Mouse (Mus musculus) hindbrain, embryonic 10.5 days (tissue): Measurements from ENCODE around the gene U2af1. TPM values are rescaled to one million over a fixed set of nuclear protein-coding genes. Genes with fewer than 3 reads are reported as not detected.
"Not testable (repeated sequence)": the region's sequence is repeated elsewhere in the genome, so short reads cannot be mapped to it uniquely, and the experiment has no call there.

Experiments
- DNase-seq: peaks from one replicate; pipeline ENCODE4 v3.0.0-alpha.2; 2017; ENCODE audit warnings: low spot score
- H3K27ac ChIP-seq: fragments of 300-500 bp; sonication (generic); 2 replicates; pipeline ENCODE4 v1.5.1; 2016; ENCODE audit warnings: mild to moderate bottlenecking, moderate library complexity
- H3K27me3 ChIP-seq: fragments of 300-500 bp; sonication (generic); 2 replicates; pipeline ENCODE4 v1.6.1; 2016; ENCODE audit warnings: mild to moderate bottlenecking; ENCODE audit not compliant: poor library complexity, insufficient read depth, severe bottlenecking
- H3K36me3 ChIP-seq: fragments of 300-500 bp; sonication (generic); 2 replicates; pipeline ENCODE4 v1.6.1; 2016; ENCODE audit warnings: mild to moderate bottlenecking, moderate library complexity
- H3K4me1 ChIP-seq: fragments of 300-500 bp; sonication (generic); replicated peaks from 2 replicates; pipeline ENCODE4 v1.6.1; 2016; ENCODE audit warnings: mild to moderate bottlenecking
- H3K4me3 ChIP-seq: fragments of 300-500 bp; sonication (generic); 2 replicates; pipeline ENCODE4 v1.5.1; 2016; ENCODE audit warnings: mild to moderate bottlenecking, moderate library complexity
- H3K9me3 ChIP-seq: fragments of 300-500 bp; sonication (generic); 2 replicates; pipeline ENCODE4 v1.6.1; 2016; ENCODE audit warnings: mild to moderate bottlenecking, moderate library complexity
- WGBS: fragments of 180-500 bp; shearing (Covaris S2); methylation state at CpG from one replicate; pipeline ENCODE4 v1.1.7; 2016; 5-methylcytosine and 5-hydroxymethylcytosine counted together
- polyA plus RNA-seq: library from polyadenylated mRNA; unstranded; fragments of >200 nt; fragmentation: Nextera tagmentation; extraction: Ambion mirVana; gene quantifications from 2 replicates; pipeline ENCODE4 v1.2.1, GENCODE M21; 2016

U2af1 gene
- polyA plus RNA-seq = 344 and 443 TPM in 2 replicates

DNA sequence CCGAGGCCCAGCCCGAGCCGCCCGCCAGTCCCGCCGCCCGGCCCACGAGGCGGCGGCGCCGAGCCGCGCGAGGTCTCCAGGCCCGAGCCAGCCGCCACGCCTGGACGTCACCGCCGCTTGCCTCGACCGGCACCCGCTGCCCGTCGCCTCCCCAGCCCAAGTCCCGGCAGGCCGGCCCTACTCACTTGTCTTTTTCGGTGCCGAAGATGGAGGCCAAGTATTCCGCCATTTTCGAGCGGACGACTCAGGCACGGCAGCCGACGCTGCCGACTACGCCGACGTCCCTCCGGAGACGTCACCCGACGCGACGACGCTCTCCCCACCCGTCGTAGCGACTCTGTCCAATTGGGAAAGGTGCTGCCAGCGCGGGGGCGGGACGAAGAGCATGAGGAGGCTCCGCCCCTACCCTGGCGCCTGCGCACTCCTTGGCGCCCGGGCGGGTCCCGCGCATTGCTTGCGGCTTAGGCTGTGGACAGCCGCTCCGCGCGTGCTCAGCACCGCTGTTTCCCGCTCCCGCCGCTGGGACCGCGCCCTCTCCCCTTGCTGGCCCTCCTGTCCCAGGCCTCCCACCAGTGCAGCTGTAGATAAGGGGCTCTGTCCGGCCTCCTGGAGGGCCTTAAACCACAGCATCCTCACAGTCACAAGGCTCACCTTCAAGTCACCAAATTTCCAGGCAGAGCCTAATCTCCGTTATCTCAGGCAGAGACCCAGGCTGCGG, at the start of gene U2af1:
Gene U2af1, minus strand, starts transcription at position 425 of the 718 bp plus-strand sequence.
- Histone ChIP-seq H3K4me1 (peaks cover 20% of the 10 kb centered on the region), H3K4me3 (peak within 1 kb of the TSS; percentile 99), H3K9me3 (no peaks in the 10 kb centered on the region), H3K27me3 (no peaks in the 10 kb centered on the region), H3K27ac (peak within 1 kb of the TSS; percentile 98), H3K36me3 (peaks cover 38% of the 10 kb centered on the region)
- peak; percentile 98 for DNase-seq
- WGBS = under 1% methylated on average over 77 of the region's 77 CpGs

DNA sequence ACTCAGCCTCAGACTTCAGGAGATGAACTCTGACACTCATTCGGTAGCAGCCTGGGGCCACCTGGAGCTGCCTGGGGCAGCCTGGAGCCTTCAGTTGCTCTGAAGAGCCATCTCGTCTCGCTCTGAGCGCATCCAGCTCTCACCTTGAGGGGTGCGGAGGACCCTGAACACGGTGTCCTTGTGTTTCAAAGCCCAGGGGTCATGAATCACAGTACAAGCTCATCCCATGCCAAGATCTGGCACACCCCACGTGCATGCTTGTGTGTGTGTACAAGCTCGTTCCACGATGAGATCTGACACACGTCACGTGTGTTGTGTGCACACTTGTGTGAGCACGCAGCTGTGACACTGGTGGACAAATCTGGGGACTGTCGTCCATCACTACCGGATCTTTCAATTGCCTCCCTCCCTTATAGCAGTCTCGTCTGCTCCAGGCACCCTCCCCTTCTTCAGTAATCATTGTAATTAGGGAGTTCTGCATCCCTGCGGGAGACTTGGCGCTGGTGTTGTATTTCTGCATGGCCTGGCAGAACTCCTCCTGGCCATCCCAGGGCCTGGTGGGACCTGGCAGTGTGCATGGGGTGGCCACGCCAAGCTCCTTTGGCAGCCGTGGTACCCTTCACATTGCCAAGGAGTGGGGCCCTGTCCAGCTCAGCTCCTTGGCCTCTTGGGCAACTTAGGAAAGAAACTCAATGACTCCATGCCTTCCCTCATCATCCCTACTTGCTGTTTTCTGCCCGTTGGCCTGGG, 46.8 kb upstream of the U2af1 start:
- Histone ChIP-seq H3K27me3 (no peaks in the 10 kb centered on the region), H3K4me1 (peaks cover 8% of the 10 kb centered on the region), H3K36me3 (no peaks in the 10 kb centered on the region), H3K9me3 (no peaks in the 10 kb centered on the region), H3K27ac (no peak overlapping the region), H3K4me3 (no peak overlapping the region)
- DNase-seq = no peak
- WGBS = 74% methylated on average over 20 of the region's 20 CpGs

DNA sequence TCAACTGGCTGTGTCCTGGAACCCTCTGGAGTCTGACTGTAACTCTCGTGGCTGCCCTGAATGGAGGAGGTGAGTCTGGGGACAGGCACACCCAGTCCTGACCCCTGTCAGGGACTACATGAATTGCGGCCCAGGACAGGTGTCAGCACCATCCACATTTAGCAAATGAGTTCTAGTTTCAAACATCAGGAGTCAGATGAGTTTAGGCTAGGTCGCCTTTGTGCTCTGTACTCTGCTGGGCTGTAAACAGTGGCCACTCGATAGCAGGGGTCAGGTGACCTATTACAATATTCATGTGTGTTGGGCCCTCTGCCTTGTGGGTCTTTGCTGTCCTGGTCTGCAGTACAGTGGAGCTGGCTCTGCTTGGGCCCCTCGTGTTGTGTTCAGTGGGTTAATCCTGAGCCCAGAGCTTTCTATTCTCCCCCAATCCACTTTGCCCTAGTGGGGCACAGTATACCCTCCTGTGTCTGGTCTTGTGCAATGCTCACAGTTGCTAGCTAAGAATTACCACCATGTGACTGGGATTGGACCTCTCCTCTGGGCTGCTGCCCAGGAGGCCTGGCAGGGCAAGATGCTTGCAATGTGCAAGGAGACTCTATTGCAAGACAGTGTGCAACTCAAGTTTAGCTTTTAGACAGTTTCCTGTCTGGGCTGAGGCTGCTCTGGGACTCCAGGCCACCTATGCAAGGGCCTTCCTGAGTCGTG, 44.7 kb upstream of the U2af1 start:
- peaks cover 5% of the 10 kb centered on the region; the same call in 1 of the 2 replicates for H3K4me1 ChIP-seq
- H3K9me3 ChIP-seq = no peaks in the 10 kb centered on the region
- H3K36me3 ChIP-seq = no peaks in the 10 kb centered on the region
- no peak overlapping the region for H3K27ac ChIP-seq
- WGBS = 78% methylated on average over 6 of the region's 6 CpGs
- H3K4me3 ChIP-seq = no peak overlapping the region
- DNase-seq = no peak
- no peaks in the 10 kb centered on the region for H3K27me3 ChIP-seq

DNA sequence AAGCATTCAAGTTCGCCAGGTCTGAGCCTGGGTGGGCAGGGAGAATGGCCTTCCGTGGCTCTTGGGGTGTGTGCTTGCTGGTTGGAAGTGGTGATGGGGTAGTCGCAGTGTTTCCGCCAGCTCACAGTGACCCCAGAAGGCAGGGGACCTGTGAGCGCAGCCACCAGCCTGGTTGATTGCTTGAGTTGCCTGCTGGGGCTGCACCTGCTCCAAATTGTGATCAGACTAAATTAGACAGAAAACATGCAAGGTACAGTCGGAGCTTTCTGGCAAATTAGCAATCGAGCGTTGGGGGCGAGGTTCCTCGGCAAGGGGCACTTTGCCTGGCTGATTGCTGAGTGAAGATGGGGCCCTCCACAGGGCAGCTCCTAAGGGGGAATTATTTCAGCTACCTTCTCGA, 39.7 kb upstream of the U2af1 start:
- Histone ChIP-seq H3K4me1 (peaks cover 21% of the 10 kb centered on the region), H3K27me3 (0 out of 2 replicates have a peak, but pooled peaks cover 6% of the 10 kb centered on the region), H3K36me3 (no peaks in the 10 kb centered on the region), H3K9me3 (no peaks in the 10 kb centered on the region), H3K4me3 (no peak overlapping the region), H3K27ac (no peak overlapping the region)
- WGBS = 73% methylated on average over 11 of the region's 11 CpGs
- DNase-seq = no peak

DNA sequence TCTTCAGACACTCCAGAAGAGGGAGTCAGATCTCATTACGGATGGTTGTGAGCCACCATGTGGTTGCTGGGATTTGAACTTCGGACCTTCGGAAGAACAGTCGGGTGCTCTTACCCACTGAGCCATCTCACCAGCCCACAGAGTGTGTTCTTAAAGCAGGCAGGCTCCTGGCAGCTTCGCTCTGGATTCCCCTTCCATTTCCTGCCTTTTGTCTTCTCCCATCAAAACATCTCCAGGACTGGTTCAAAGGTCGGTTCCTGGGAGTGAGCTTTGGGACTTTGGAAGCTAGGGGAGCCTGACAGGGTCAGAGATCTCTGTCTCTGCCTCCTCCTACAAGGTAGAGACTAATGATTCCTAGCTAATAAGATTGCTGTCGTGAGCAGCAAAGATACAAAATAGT, 36.7 kb upstream of the U2af1 start:
- not testable (repeated sequence) for H3K9me3 ChIP-seq, H3K36me3 ChIP-seq, H3K27ac ChIP-seq, DNase-seq, H3K4me3 ChIP-seq
- peaks cover 12% of the 10 kb centered on the region; the same call in 1 of the 2 replicates for H3K27me3 ChIP-seq
- peaks cover 30% of the 10 kb centered on the region for H3K4me1 ChIP-seq
- WGBS = 86% methylated on average over 7 of the region's 7 CpGs

DNA sequence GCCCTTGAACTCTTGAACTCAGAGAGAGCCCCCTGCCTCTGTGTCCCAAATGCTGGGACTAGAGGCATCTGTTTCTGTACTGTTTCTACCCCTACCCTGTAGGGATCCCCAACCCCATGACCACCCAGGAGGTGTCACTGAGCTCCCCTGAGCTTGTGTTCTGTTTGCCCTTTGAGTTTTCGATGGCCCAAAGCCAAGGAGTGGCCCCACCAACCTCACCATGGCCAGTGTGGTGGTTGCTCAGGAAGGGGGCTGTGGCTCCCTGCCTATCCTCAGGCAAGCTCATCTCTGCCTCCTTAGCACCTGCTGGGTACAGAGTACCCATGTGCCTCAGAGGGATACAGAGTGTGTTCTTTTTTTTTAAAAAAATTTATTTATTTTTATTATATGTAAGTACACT, 36.3 kb upstream of the U2af1 start:
- Histone ChIP-seq H3K4me3 (no peak overlapping the region), H3K4me1 (peaks cover 30% of the 10 kb centered on the region), H3K27me3 (peaks cover 12% of the 10 kb centered on the region; the same call in 1 of the 2 replicates), H3K36me3 (no peaks in the 10 kb centered on the region), H3K27ac (no peak overlapping the region), H3K9me3 (no peaks in the 10 kb centered on the region)
- WGBS = 76% methylated on average over 1 of the region's 1 CpGs
- no peak for DNase-seq

DNA sequence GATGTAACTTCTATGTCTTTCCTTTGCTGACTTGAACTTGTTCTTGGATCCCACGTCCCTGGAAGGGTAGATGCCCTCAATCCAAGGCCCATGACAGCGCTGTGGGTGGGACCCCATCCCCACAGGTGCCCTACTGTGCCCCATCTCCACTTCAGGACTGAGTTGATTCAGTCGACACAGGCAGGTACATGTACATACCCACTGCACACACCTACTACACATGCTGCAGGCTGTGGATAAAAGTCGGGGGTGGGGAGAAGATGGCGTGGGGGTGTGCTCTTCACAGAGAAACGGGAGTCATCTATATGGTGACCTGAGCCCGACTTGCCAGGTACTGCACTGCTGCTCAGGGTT, 35.3 kb upstream of the U2af1 start:
- H3K4me1 ChIP-seq = peaks cover 30% of the 10 kb centered on the region
- H3K4me3 ChIP-seq = no peak overlapping the region
- no peaks in the 10 kb centered on the region for H3K9me3 ChIP-seq
- peak overlapping the region; percentile 40; the same call in 1 of the 2 replicates for H3K27ac ChIP-seq
- 78% methylated on average over 7 of the region's 7 CpGs for WGBS
- DNase-seq = no peak
- peaks cover 12% of the 10 kb centered on the region; the same call in 1 of the 2 replicates for H3K27me3 ChIP-seq
- no peaks in the 10 kb centered on the region for H3K36me3 ChIP-seq

DNA sequence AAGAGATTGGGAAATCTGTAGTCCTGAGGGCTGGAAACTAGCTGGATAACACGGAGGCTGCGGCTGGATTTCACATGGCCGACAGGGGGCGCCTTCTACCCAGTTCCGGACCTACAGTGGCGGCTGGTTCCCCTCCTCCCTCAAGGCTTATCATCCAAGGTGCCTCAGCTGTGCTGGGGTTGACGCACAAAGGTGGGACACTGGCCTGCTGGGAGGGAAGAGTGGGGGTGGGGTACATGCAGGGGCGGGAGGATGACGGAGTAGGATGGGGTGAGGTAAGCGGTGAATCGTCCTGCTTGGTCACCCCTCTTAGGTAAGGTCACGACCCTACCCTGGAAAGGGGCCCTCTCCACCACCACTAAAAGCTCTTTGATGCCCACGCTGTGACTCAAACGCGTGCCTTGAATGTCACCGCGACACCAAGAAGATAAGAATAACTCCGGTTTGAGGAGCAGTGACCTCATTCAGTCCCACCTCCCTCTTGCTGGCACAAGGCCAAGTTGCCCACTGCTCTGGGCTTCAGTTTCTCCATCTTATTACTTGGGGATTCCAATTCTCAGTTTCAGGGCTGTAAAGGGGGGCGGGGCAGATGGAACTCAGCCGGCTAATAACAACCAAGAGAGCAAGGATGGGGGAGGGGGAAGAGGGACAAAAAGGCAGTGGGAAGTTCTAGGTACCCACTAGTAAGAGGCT, 34.8 kb upstream of the U2af1 start:
- Histone ChIP-seq H3K4me3 (peak overlapping the region; percentile 35; the same call in 1 of the 2 replicates), H3K27ac (peak overlapping the region; percentile 40; the same call in 1 of the 2 replicates), H3K27me3 (peaks cover 12% of the 10 kb centered on the region; the same call in 1 of the 2 replicates), H3K36me3 (no peaks in the 10 kb centered on the region), H3K9me3 (no peaks in the 10 kb centered on the region), H3K4me1 (peaks cover 25% of the 10 kb centered on the region)
- peak; percentile 81 for DNase-seq
- WGBS = 8% methylated on average over 20 of the region's 20 CpGs

DNA sequence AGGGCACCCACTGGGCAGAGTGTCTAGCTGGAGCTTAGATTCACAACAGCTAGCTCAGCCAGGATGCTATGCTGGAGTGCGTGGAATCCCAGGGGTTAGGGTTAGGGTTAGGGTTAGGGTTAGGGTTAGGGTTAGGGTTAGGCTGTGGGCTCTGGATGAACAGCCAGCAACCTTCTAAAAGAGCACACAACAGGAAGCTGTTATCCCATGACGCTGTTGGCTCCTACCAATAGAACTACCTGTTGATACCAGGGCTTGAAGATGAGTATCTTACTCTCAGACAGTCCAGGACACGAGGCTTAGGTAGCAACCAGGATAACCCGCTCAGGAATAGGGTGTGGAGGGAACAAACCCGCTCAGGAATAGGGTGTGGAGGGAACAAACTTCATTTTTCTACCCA, 34.2 kb upstream of the U2af1 start:
- H3K27me3 ChIP-seq = peaks cover 12% of the 10 kb centered on the region; the same call in 1 of the 2 replicates
- DNase-seq = no peak
- 34% methylated on average over 5 of the region's 5 CpGs for WGBS
- H3K4me3 ChIP-seq = no peak overlapping the region
- H3K27ac ChIP-seq = no peak overlapping the region
- H3K36me3 ChIP-seq = no peaks in the 10 kb centered on the region
- no peaks in the 10 kb centered on the region for H3K9me3 ChIP-seq
- peaks cover 20% of the 10 kb centered on the region for H3K4me1 ChIP-seq

DNA sequence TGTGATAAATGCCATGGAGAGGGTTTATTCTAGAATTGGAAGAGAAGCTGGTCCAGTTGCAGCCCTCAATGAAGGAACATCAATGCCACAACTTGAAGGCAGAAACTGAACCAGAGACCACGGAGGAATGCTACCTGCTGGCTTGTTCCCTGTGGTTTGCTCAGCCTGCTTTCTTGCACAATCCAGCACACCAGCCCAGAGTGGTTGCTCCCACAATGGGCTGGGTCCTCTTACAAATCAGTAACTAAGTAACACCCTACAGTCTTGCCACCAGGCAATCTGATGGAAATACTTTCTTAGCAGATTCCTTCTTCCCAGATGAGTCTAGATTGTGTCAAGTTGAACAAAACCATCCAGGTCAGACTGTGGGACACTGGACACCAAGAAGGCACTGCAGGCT, 30.9 kb upstream of the U2af1 start:
- WGBS = 66% methylated on average over 1 of the region's 1 CpGs

DNA sequence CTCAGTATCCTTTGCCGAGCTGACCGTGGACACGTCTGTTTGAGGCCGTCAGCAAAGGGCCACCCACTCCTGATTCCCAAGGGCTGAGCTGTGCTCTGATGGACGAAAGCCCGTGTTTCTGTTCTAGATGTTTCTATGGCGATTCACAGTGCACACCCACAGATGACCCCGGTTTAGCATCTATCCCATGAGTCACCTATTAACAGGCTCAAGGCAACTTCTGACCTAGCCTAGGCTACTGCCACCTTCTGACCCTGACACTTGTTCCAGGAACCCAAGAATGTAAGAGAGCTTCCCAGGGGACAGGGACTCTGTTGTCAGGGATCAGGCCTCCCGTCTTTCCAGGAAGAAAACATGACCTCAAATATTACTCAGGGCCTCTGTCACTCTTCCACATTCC, 29.4 kb upstream of the U2af1 start:
- peaks cover 8% of the 10 kb centered on the region; the same call in 1 of the 2 replicates for H3K27me3 ChIP-seq
- H3K4me1 ChIP-seq = peaks cover 19% of the 10 kb centered on the region
- H3K27ac ChIP-seq = no peak overlapping the region
- DNase-seq = no peak
- H3K36me3 ChIP-seq = no peaks in the 10 kb centered on the region
- no peak overlapping the region for H3K4me3 ChIP-seq
- no peaks in the 10 kb centered on the region for H3K9me3 ChIP-seq
- WGBS = 72% methylated on average over 9 of the region's 9 CpGs

More for the DNA sequence above, 30.9 kb upstream of the U2af1 start:
- no peak for DNase-seq
- Histone ChIP-seq H3K4me1 (peaks cover 32% of the 10 kb centered on the region), H3K27ac (no peak overlapping the region), H3K4me3 (no peak overlapping the region), H3K9me3 (no peaks in the 10 kb centered on the region), H3K36me3 (no peaks in the 10 kb centered on the region), H3K27me3 (peaks cover 12% of the 10 kb centered on the region; the same call in 1 of the 2 replicates)

DNA sequence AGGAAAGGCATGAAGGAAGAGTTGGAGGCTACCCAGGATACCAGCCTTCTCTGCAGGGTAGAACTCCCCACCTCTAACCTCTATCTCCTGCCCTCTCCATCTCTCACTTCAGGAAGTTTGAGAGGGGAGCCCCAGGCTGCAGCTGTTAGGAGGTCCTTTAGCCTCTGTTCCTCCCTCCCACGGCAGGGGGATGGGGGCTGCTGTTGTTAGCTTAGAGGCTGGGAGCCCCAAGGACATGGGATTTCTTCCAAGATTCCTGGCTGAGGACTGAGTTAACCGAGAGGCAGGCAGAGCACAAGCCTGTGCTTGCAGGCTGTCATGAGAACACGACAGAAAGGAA, 27.5 kb upstream of the U2af1 start:
- peak overlapping the region; percentile 82 for H3K27ac ChIP-seq
- WGBS = 50% methylated on average over 3 of the region's 3 CpGs

More for the DNA sequence above, 27.5 kb upstream of the U2af1 start:
- H3K36me3 ChIP-seq = no peaks in the 10 kb centered on the region
- H3K27me3 ChIP-seq = 0 out of 2 replicates have a peak, but pooled peaks cover 4% of the 10 kb centered on the region
- H3K9me3 ChIP-seq = no peaks in the 10 kb centered on the region
- H3K4me3 ChIP-seq = no peak overlapping the region
- H3K4me1 ChIP-seq = peaks cover 12% of the 10 kb centered on the region
- peak; percentile 12 for DNase-seq
